Mouse (Mus musculus): Measurements from ENCODE around the gene Cep89.

- TF ChIP-seq CTCF (conservative IDR thresholded peaks at IDR 0.05; ENCODE audit: low read length) (no peak), NANOG (IDR thresholded peaks at IDR 0.05; ENCODE audit: borderline replicate concordance, low read length) (no peak), POU5F1 (IDR thresholded peaks at IDR 0.05; ENCODE audit: borderline replicate concordance, low read length) (no peak)
Observed at GRCm38 (mm10) chr7:35448867-35449266, 52.0 kb downstream of the Cep89 start.

All from E14TG2a.4 (cell line).